Mouse (Mus musculus) forebrain, embryonic 14.5 days (tissue): ENCODE results near the gene Ccr9. TPM values are rescaled to one million over a fixed set of nuclear protein-coding genes. Genes with fewer than 3 reads are reported as not detected.

Experiments used
- ATAC-seq: fragments of 200-750 bp; cut with Nextera tagmentation; 2 replicates; pipeline ENCODE4 v1.8.0; 2017; ENCODE audit warnings: mild to moderate bottlenecking, moderate library complexity
- DNase-seq: peaks from one replicate; pipeline ENCODE4 v3.0.0-alpha.2; 2015; ENCODE audit warnings: low spot score
- H3K27ac ChIP-seq: fragments of 300-500 bp; sonication (generic); 2 replicates; pipeline ENCODE4 v1.5.1; 2014; ENCODE audit warnings: low read depth, mild to moderate bottlenecking, control low read depth, low read length, moderate library complexity
- H3K27me3 ChIP-seq: fragments of 300-500 bp; sonication (generic); replicated peaks from 2 replicates; pipeline ENCODE4 v1.6.1; 2014; ENCODE audit warnings: low read length, control low read depth, mixed read lengths; ENCODE audit not compliant: control insufficient read depth, insufficient read depth
- H3K36me3 ChIP-seq: fragments of 300-500 bp; sonication (generic); 2 replicates; pipeline ENCODE4 v1.6.1; 2014; ENCODE audit warnings: low read length, control low read depth; ENCODE audit not compliant: control insufficient read depth, insufficient read depth
- H3K4me1 ChIP-seq: fragments of 300-500 bp; sonication (generic); 2 replicates; pipeline ENCODE4 v1.6.1; 2014; ENCODE audit warnings: antibody characterized with exemption, low read length, control low read depth; ENCODE audit not compliant: control insufficient read depth, insufficient read depth
- H3K4me2 ChIP-seq: fragments of 300-500 bp; sonication (generic); 2 replicates; pipeline ENCODE4 v1.6.1; 2014; ENCODE audit warnings: mild to moderate bottlenecking, control low read depth, low read length
- H3K4me3 ChIP-seq: fragments of 300-500 bp; sonication (generic); 2 replicates; pipeline ENCODE4 v1.5.1; 2014; ENCODE audit warnings: low read depth, low read length, control low read depth
- H3K9ac ChIP-seq: fragments of 300-500 bp; sonication (generic); 2 replicates; pipeline ENCODE4 v1.6.1; 2014; ENCODE audit warnings: mild to moderate bottlenecking, low read length, control low read depth, moderate library complexity
- H3K9me3 ChIP-seq: fragments of 300-500 bp; sonication (generic); replicated peaks from 2 replicates; pipeline ENCODE4 v1.6.1; 2016; ENCODE audit warnings: low read length, control low read depth, mixed read lengths; ENCODE audit not compliant: control insufficient read depth
- WGBS: fragments of 180-500 bp; shearing (Covaris S2); extraction: QIAGEN DNeasy Blood & Tissue Kit; methylation state at CpG from one replicate; pipeline ENCODE4 v1.1.7; 2014; 5-methylcytosine and 5-hydroxymethylcytosine counted together
- polyA plus RNA-seq: library from polyadenylated mRNA; unstranded; fragments of >200 nt; fragmentation: Nextera tagmentation; extraction: Ambion mirVana; gene quantifications from 2 replicates; pipeline ENCODE4 v1.2.1, GENCODE M21; 2014

The Ccr9 gene
- polyA plus RNA-seq, 1 experiment from 2014 or later, result 0.08 TPM

DNA sequence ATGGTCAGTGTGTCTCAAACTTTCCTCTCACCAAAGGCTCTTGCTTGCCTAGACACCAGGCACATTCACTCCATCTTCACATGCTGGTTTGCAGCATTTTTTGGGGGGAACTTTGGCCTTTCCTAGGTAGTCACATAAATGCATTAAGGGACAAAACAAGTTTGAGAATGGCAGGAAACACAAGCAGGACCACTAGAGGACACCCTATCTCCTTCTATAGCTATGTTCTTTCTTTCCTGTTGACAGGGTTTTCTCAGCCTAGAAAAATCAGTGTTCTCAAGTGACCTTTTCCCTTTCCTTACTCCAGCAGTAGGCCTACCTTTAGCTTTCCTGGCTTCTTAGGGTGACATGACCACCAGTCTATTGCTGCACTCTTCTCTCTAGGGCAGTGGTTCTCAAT is 124.7 kb downstream of the Ccr9 start:
- no peak overlapping the region for H3K27ac ChIP-seq
- no peaks in the 10 kb centered on the region for H3K27me3 ChIP-seq
- H3K4me1 ChIP-seq, result no peaks in the 10 kb centered on the region
- H3K4me3 ChIP-seq, result no peak overlapping the region
- ATAC-seq, result no peak
- no peak for DNase-seq
- H3K9me3 ChIP-seq, result no peaks in the 10 kb centered on the region
- no peak overlapping the region for H3K4me2 ChIP-seq
- H3K9ac ChIP-seq, result no peak overlapping the region
- peaks cover 8% of the 10 kb centered on the region for H3K36me3 ChIP-seq

- no peak for DNase-seq
- H3K27ac ChIP-seq, result no peak overlapping the region
- H3K36me3 ChIP-seq, result peaks cover 12% of the 10 kb centered on the region
- H3K4me1 ChIP-seq, result no peaks in the 10 kb centered on the region
- H3K27me3 ChIP-seq, result no peaks in the 10 kb centered on the region
- no peak for ATAC-seq
- no peak overlapping the region for H3K9ac ChIP-seq
- H3K4me2 ChIP-seq, result no peak overlapping the region
- 92% methylated on average over 2 of the region's 2 CpGs for WGBS
- no peaks in the 10 kb centered on the region for H3K9me3 ChIP-seq
- H3K4me3 ChIP-seq, result no peak overlapping the region
Observed at GRCm38 (mm10) chr9:123805241-123805640, 127.0 kb downstream of the Ccr9 start.

DNA sequence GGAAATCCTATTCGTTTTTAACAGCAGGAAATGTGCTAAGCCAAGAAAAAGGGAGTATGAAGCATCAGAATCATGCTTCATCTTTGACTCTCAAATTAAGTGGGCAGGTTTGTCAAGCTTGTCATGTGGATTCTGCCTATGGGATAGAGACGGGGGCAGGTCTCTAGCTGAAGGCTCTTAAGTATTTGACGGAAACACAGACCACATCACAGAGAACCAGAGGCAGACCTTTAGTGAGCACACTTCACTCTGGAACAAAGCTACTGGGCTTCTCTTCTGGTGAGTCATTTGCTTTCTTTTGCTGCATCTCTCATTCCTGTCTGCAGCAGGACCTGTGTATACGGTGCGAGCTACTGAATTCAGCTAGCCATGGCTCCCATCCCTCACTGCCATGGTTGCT is 128.0 kb downstream of the Ccr9 start, which contains the start of gene Cxcr6:
Gene Cxcr6 (plus strand): TSS at position 209 of the 400 bp plus-strand sequence.
- H3K36me3 ChIP-seq, result peaks cover 17% of the 10 kb centered on the region
- H3K4me2 ChIP-seq, result no peak within 1 kb of the TSS
- no peaks in the 10 kb centered on the region for H3K27me3 ChIP-seq
- H3K4me3 ChIP-seq, result no peak within 1 kb of the TSS
- ATAC-seq (no peak), DNase-seq (no peak)
- no peaks in the 10 kb centered on the region for H3K4me1 ChIP-seq
- WGBS, result 87% methylated on average over 5 of the region's 5 CpGs
- H3K9ac ChIP-seq, result no peak within 1 kb of the TSS
- no peaks in the 10 kb centered on the region for H3K9me3 ChIP-seq
- H3K27ac ChIP-seq, result no peak within 1 kb of the TSS

GRCm38 (mm10) chr9:123808583-123808982 is 130.3 kb downstream of the Ccr9 start:
- no peak overlapping the region for H3K9ac ChIP-seq
- H3K9me3 ChIP-seq, result no peaks in the 10 kb centered on the region
- no peak overlapping the region for H3K4me3 ChIP-seq
- H3K4me1 ChIP-seq, result no peaks in the 10 kb centered on the region
- DNase-seq (no peak), ATAC-seq (no peak)
- H3K36me3 ChIP-seq, result peaks cover 18% of the 10 kb centered on the region; the same call in 1 of the 2 replicates
- 85% methylated on average over 7 of the region's 7 CpGs for WGBS
- H3K4me2 ChIP-seq, result no peak overlapping the region
- H3K27ac ChIP-seq, result no peak overlapping the region
- H3K27me3 ChIP-seq, result no peaks in the 10 kb centered on the region

DNA sequence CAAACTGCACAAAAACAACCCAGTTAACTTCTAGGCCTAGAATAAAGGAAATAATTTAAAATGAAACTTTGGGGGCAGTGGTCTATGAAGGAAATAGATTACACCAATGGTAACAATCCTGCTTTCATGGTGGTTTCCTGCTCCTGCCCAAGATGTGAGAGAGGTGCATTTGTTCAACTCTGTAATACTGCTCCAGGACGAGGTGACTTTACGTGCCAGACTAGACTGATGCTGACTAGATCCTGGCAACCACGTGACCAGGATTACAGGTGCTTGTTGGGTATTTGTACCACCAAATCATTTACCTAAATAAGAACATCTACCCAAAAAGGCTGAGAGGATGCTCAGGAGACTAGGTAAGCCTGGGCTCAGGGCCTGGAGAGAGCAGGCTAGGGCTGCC is 133.6 kb downstream of the Ccr9 start:
- Histone ChIP-seq H3K27me3 (no peaks in the 10 kb centered on the region), H3K36me3 (peaks cover 37% of the 10 kb centered on the region), H3K4me2 (no peak overlapping the region), H3K4me1 (no peaks in the 10 kb centered on the region), H3K9me3 (no peaks in the 10 kb centered on the region), H3K9ac (no peak overlapping the region), H3K4me3 (no peak overlapping the region), H3K27ac (no peak overlapping the region)
- DNase-seq, result no peak
- 94% methylated on average over 3 of the region's 3 CpGs for WGBS
- no peak for ATAC-seq

GRCm38 (mm10) chr9:123814326-123814725 is 136.1 kb downstream of the Ccr9 start:
- Histone ChIP-seq H3K27me3 (no peaks in the 10 kb centered on the region), H3K4me3 (no peak overlapping the region), H3K36me3 (peaks cover 44% of the 10 kb centered on the region), H3K9ac (no peak overlapping the region), H3K27ac (no peak overlapping the region), H3K9me3 (no peaks in the 10 kb centered on the region), H3K4me1 (no peaks in the 10 kb centered on the region), H3K4me2 (no peak overlapping the region)
- no peak for DNase-seq
- ATAC-seq, result no peak
- 67% methylated on average over 2 of the region's 2 CpGs for WGBS

DNA sequence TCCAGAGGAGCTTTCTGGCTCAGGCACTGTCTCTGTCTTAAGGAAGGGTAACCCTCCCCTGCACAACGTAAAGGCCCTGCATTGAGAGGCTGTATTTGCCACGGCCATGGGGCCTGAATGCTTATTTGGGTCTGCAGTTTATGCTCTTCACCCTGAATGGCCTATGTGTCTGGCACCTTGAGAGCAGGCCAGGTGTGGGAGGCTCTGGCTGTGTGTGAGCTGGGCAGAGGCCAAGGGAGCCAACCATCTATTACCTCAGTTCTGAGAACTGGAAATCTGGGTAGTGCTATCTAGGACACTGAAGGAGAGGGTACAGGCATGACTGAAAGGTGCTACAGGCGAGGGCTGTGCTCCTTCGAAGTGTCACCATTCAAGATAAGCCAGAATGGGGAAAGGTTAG is 136.6 kb downstream of the Ccr9 start:
- no peak overlapping the region for H3K9ac ChIP-seq
- WGBS, result 74% methylated on average over 4 of the region's 4 CpGs
- H3K4me3 ChIP-seq, result no peak overlapping the region
- DNase-seq, result no peak
- H3K27ac ChIP-seq, result no peak overlapping the region
- no peaks in the 10 kb centered on the region for H3K4me1 ChIP-seq
- no peaks in the 10 kb centered on the region for H3K27me3 ChIP-seq
- no peaks in the 10 kb centered on the region for H3K9me3 ChIP-seq
- no peak for ATAC-seq
- no peak overlapping the region for H3K4me2 ChIP-seq
- H3K36me3 ChIP-seq, result peaks cover 41% of the 10 kb centered on the region

DNA sequence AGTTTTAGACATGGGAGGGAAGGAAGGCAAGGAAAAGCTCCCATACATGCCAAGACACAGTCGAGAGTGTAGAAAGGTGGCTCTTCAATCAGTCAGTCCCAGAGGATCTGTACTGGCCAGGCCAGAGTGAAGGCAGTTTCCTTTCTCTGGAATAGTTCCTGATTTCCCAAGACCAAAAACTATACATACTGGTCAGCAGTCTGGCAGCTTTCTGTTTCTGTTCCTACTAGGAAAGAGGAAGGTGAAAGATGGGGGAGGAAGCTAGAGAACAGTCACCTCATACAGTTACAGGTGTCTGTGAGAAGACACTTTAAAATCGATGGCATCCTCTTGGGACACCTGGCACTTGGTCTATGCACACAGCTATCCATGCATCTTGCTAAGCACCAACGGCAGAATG is 137.2 kb downstream of the Ccr9 start:
- no peak overlapping the region for H3K4me3 ChIP-seq
- ATAC-seq (no peak), DNase-seq (no peak)
- 87% methylated on average over 3 of the region's 3 CpGs for WGBS
- no peaks in the 10 kb centered on the region for H3K27me3 ChIP-seq
- no peaks in the 10 kb centered on the region for H3K9me3 ChIP-seq
- no peak overlapping the region for H3K9ac ChIP-seq
- H3K27ac ChIP-seq, result no peak overlapping the region
- peaks cover 35% of the 10 kb centered on the region for H3K36me3 ChIP-seq
- no peak overlapping the region for H3K4me2 ChIP-seq
- no peaks in the 10 kb centered on the region for H3K4me1 ChIP-seq

GRCm38 (mm10) chr9:123815996-123816395 is 137.8 kb downstream of the Ccr9 start:
- peaks cover 30% of the 10 kb centered on the region for H3K36me3 ChIP-seq
- no peak for ATAC-seq
- no peaks in the 10 kb centered on the region for H3K9me3 ChIP-seq
- no peaks in the 10 kb centered on the region for H3K27me3 ChIP-seq
- no peak overlapping the region for H3K4me2 ChIP-seq
- WGBS, result 89% methylated on average over 1 of the region's 1 CpGs
- no peak overlapping the region for H3K27ac ChIP-seq
- no peak overlapping the region for H3K9ac ChIP-seq
- H3K4me1 ChIP-seq, result no peaks in the 10 kb centered on the region
- no peak for DNase-seq
- no peak overlapping the region for H3K4me3 ChIP-seq
